Mouse (Mus musculus) adrenal gland, adult 18-20 months (tissue): Measurements from ENCODE around the gene Myo1b. TPM values are rescaled to one million over a fixed set of nuclear protein-coding genes. Genes with fewer than 3 reads are reported as not detected.

ENCODE experiments used
- DNase-seq, 2 experiments: peaks; one replicate each; pipeline ENCODE4 v3.0.0; 2021 to 2022; ENCODE audit warnings: low spot score in 2 of 2
- total RNA-seq, 2 experiments: library from RNA; stranded (reverse); gene quantifications; 1 replicate in 1 of 2; 2 replicates in 1 of 2; pipeline ENCODE4 v1.2.3; 2021

Myo1b gene
- total RNA-seq, 2 experiments from 2014 or later: 44.2 to 44.5 TPM

DNA sequence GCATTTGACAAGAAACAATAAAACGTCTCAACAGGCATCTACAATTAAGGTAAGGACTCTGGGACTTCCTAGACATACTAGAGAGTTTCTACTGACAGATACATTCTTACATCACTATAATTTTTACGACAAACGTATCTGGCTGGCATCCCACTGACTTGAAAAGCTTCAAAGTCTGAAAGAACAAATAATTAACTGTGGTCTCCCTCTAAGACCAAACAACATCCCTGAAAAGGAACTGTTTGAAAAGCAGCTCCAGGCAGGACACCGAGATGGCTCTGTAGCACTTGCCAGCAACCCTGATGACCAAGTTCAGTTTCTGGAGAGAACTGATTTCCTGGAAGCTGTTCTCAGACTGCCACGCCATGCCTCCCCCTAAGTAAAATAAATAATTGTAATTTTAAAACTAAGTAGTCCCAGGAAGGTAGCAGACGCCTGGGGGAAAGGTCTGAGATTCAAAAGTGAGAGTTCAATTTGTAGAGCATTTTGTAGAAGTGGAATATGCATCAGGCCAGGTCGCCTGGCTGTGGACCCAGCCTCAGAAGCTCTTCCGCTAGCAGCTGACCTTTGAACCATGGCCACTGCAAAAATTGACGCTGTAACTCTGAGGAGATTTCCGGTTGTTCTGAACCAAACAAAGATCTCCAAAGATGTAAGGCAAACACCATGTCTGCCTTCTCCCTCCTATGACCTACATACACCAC is 60.2 kb downstream of the Myo1b start:
- no peak for DNase-seq

DNA sequence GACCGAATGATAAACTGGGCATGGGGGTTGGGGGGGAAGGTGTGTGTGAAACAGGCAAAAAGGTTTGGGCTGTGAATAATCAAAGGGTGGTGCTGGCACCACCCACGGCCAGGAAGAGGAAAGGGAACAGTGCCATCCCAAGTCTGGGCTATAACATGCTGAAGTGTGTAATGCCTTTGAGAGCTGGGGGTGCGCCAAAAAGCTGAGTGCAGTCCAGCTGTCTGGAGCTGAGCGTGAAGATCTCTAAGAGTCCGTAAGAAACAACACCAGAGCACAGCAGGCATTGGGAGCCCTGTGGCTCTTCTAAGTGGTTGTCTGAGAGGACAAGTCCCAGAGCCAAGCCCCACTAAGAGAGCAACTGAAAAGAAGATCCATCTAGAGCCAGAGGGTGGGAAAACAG is 63.6 kb downstream of the Myo1b start:
- DNase-seq: no peak

DNA sequence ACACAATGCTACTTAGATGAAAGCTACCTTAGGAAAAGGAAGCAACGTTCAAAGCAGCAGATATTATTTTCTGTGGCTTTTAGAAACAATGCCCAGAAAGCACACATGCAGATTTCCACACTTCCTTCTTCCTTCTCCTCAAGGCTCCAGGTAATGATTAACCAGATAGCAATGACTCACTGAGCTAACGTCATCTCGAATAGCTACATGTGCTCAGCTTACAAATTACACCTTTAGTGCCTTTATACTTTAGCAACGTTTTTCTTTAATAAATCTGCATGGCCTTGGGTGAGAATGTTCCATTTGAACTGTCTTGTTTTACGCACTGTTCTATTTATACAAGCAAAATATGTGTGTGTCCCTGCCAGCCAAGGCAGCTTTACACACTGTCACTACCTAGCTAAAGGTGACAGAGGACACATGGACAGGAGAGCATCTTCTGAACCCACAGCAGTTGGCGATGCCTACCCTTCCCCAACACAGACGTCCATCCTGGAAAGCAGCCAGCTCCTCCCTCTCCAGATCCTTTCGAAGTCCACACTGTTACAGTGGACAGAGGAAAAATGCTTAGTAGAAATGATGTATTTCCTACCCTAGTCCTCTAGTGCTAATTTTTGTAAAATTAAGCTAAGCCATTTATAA is 66.2 kb downstream of the Myo1b start:
- no peak for DNase-seq

DNA sequence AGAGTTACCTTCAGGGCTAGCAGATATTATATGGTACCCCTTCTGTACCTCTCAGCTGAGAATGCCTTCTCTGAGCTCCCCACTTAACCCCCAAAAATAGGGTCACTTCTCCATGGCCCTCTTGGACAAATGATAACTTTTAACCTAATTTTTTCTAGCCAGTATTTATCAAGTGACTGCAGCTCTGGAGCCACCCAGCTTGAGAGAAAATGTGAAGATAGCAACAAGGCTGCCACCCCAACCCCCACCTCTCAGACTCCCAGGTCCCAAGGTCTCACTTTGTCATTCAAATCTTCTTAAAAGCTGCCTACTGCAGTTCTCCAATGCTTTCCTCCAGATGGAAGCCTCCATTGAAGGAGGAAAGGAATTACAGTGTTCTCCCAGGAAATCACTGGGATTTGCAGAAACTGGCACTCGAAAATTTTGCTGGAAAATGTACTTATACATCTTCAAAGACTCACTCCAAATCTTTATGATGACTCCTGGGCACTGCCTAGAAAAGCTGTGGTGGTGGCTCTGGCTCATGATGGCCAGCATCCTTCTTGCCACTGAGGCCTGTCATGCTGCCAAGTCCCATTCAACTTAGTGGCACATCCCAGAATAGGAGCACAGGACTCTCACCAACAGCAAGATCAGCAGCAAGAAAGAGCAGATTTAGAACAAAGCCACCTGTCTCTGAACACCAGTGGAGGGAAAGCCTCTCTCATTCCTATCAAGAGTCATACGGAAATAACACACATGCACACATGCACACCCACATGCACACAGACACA is 70.4 kb downstream of the Myo1b start:
- no peak for DNase-seq

DNA sequence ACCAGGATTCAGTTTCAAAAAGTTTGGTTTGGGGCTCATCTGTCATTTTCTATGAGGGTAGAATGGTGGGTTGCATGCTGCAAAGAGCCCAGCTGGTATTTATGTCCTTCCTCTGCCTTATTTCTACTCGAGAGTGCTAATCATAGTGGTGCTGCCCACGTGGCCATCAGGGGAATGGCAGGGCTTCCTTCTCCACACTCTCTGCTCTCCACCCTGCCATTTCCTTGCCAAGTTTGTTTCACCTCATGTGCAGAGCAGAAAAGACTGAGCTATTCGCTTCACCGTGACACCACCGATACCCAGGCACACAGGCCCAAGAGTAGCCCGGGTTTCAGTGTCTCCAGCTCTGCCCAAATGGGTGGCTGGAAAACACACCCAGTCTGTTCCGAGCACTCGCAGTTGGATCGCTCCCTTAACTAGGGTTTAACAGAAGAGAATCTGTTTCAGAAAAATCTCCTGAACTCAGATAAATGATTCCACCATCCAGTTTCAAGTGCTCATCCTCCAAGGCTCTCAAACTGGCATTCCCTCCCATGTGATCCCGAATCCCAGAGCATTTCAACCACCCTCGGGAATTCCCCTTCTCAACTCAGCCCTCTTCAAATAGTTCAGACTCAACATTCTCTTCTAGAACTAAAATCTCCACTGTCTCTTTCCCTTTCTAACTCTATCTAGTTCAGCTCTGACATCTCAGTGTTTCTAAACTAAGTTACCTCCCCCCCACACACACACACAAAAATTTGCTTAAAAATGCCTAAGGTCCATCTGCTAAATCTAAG is 77.8 kb downstream of the Myo1b start:
- no peak for DNase-seq

DNA sequence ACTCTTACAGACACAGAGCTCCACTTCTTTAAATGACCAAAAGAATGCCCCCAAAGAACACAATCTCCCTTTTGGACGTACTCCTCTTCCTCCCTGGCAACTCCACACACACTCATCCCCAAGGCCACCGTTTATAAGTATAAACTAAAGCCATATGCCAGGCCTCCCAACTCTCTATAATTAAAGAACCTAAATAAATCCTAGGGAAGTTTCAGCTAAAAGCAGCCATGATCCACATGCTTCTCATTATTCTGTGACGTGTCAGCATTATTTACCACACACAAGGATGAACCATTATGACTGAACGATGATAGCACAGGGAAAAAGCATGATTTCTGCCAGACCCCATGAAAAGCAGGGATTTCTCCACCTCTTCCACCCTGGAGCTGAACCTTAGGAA is 78.6 kb downstream of the Myo1b start:
- DNase-seq: no peak

DNA sequence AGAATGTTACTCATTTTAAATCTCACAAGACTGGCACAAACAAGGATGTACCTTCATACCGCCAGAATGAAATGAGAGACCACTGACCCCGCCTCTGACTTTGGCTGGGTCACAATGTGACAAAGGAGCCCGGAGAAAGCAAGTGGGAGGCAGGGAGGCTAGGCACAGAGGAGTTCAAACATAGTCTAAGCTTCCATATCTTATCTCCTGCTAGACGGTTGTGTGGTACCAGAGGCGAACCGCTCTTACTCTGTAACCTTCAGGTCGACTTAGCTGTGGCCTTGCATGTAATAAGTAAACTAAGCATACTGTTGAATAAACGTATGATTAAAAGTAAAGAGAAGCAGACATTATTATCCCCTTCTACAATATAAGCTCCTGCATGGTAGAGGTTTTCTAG is 80.1 kb downstream of the Myo1b start:
- DNase-seq: no peak

DNA sequence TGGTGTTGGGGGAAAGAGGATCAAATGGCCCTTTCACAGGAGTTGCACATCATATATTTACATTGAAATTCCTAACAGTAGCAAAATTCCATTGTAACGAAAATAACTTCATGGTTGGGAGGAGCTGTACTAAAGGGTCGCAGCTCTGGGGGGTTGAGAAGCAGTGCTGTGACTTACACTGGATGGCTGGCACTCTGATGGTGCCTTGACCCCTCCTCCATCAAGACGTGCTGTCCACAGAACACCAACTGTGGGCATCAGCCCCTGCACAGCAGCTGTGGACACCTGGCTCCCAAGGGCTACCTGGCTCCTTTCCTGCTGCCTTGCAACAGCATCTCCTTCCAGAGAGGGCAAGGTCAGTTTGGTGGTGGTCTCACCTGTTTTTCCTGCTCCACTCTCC is 81.8 kb downstream of the Myo1b start:
- DNase-seq: no peak

DNA sequence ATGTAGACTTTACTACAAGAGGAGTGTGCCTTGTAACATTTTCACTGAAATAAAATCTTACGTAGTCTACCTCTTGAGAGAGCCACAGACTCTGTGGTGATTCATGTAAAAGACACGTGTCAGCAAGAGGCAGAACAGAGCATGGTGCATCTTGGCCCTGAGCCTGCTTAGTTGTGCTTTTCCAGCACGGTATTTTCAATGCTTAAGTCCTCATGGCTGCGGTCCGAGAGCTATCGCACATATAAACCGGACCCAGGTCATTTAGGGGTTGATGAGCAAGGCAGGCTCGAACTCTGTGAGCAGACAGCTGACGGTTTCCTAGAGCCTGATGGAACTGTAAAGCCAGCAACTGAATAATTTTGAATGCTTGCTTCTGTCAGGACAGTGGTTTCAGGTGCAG is 86.5 kb downstream of the Myo1b start:
- DNase-seq: peak; percentile 28

DNA sequence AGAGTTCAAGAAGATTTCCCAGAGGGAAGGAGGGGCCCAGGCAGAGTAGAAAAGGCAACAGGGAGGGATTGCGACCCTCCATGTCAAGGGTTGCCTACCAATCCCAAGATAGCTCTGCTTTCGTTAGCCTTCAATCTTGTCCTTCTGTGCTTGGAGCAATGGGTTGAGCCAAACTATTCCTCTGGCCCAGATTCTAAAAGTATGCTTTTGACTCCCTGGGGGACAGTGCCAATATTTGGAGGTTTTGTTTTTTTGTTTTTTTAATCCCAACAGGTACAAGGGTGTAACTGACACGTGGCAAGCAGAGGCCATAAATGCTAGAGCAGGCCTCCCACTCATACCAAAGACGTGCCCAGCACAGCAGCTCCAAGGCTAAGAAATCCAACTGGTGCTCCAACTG is 93.3 kb downstream of the Myo1b start:
- no peak for DNase-seq

DNA sequence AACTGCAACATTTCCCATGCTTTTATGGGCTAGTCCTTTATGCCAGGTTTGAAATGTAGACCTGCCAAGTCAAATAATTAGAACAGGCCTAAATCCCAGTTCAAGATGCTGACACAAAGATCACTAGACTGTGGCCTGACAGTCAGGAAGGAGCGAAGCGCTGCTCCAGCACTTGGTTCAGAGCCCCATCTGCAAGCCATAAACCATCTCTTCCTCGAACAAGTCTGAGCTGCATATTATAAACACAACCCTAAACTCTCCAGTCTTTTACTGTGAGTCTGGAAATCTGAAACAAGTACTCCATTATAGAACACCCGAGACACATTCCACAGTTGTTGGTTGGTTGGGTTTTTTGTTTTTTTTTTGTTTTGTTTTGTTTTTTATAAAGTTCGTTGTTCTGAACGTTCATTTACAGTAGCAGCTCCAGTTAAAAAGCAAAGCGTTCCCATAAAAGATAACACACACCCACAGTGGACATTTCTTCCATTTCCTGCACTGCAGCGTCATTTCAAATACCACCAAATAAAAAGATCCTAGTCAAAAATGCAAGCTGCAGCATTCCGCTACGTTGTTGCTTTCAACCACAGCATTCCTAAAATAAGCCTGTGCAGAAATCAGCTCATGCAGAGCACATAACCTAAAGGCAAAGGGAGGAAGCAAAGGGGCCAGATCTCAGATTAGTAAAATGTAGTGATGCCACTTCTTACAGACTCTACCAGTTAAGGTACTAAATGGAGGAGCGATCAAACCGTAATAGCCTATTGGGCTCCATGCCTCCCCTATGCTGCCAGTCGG is 94.0 kb downstream of the Myo1b start:
- no peak for DNase-seq

DNA sequence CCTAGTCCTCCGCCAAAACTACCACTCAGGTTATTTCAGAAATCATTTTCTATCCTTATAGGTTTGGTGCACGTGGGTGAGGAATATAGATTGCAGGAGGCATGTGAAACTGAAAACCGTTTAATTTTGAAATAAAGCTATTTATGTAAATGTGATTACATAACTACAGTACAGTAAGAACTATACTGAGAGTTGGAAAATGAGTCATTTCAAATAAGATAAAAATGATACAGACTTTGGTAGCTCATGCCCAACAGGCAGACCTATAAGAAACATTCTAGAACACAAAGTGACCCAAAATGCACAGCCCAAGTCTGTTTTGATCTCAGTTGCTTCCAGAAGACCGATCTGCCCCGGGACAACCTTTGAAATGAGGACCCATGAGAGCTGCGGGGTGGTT is 95.4 kb downstream of the Myo1b start:
- no peak for DNase-seq

DNA sequence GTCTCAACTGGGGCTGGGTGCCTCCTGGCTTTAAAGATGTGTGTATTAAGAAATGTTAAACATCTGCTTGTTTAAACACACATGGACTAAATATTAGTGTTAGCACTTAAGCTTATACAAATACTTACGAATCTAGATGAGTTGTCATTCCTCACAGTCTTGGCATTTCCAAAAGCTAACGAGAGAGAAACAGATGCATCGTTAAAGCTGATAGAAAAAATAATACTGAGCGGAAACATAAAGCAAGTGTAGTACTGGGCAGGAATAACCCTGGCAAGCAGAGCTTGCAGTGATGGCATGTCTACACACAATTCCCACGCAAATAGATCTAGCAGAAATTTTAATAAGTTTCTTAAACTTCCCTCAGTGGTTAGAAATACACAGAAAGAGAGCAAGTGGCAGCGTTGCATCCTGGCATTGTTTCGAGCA is 95.8 kb downstream of the Myo1b start:
- DNase-seq: no peak

DNA sequence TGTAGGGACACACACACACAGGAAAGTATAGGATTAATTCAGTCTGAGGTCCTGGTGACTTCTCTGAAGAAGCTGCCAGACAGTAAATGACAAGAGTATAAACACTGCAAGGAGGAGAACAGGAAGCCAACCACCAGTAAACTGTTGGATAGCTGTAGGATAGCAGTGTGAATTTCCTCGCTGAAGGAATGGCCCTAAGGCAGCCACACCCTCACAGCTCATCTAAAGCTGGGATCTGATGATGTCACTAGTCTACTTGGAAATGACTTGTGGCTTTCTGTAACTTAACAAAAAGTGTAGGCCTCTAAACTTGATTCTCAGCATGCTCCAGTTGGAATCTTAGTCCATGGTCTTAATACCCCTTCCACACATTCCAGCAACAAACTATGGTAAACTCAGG is 100.2 kb downstream of the Myo1b start:
- no peak for DNase-seq

DNA sequence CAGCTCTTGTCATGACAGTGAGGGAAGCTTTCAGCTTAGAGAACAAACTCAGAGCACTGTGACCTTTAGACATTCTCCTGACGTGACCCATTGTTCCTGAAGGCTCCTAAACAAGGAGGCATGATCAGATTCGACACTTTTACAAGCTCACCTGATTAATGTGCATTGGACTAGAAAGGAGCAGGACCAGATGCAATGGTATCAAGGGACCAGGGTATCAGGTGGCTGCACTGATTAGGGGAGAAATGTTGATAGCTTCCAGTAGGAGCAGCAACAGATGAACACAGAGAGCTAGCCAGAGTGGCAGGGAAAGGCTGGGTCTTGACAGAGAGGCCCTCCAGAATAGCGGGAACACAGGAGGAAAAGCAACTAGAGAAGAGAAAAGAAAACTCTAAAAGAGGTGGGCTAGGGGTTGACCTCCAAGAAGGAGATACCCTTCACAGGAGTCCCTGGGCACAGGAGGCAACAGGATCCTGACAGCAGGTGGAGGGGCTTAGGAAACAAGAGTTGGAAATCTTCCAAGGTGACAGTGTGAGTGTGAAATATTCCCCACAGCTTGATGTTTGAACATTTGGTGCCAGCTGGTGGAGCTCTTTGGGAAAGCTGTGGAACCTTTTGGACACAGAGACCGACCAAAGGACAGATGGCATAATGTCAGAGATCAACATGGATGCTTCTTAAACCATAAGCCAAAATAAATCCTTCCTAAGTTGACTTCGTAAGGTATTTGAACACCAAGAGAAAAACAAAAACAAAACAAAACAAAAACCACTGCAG is 100.8 kb downstream of the Myo1b start:
- DNase-seq: no peak

DNA sequence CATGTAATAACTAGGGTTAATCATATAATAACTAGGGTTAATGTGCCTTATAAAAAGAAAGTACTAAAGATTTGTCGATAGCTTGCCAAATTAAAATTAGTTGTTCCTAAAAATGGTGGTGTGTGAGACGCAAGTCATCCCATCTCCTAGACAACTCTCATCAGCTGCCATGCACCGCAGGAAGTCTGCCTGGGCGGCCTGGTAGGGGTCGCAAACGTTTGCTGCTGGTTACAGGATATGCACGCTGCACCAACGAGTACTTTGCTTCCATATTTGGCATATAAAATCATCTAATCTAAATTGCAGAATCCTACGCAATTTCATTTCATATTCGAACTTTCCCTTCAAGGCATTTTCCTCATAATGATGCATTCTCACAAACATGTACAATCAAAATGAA is 107.0 kb downstream of the Myo1b start:
- DNase-seq: no peak

DNA sequence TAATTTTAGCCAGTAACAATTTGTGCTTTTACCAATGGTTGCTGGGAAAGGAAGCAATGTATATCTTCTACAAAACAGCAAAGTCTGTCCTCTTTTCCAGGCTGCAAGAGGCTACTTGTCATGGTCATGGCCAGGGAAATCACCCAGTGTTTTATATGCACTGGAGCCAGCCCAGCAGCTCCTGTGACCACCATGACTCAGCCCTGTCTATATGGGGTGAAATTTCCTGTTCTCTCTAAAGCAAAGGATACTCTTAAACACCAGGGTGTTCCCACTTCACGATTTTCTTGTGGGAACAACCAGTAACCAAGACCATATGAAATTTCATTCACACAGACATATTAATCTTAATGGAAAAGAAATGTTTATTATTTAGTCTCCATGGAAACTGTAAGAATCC is 107.6 kb downstream of the Myo1b start:
- DNase-seq: no peak

DNA sequence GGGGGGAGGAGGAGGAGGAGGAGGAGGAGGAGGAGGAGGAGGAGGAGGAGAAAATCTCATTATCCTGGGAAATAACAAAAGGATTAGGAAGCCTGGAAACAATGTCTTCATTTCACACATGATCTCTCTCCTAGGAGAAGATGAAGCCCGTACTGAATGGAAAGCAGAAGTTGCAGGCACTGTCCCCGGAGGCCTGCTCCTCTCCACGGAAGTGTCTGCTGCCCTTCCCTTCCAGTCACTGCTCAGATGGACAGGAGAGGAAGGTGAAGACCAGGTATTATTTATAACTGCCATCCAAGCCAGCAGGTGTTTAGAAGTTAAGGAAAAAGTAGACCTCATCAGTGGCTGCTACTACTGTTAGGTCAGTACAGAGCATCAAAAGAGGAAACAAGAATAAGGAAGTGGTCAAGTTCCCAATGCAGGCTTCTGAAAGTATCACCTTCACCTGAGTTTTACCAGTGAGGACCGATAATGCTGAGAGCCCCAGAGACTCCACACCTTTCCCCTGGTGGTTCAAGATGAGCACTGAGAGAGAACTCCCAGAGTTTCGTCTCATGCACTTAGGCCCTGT is 110.7 kb downstream of the Myo1b start:
- DNase-seq: no peak

DNA sequence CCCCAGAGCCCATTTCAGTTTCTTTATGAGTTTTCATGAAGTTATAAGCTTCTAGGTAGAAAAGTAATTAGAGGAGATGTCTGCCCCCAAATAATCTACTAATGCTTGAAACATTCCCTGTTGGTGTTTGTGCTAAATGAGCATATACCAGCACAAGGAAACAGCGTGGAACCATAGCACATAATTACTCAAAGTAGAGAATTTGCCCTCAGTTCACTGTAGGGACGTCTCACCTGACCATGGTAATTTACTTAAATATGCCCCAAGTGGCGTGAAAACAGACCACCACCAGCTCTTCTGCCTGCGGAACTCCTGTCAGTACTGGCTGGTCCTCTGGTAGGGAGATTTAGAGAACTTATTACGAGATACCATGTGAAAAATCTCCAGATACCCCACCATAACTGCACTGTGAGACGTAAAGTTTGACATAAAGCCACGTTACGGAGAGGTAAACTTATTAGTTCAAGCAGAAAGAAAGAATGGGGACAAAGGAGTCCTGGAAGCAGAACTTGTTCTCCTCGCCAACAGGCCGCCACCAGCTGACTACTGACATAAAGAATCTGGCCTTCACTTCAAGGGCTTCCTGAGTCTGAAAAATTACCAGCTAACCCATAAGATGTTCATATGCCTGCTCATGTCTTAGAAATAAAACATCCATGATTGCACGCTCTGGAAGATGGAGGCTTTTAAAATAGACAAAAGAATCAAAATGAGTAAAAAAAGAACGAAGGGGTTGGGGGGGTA is 111.4 kb downstream of the Myo1b start:
- peak in 1 of 2 experiments; percentile 12 for DNase-seq
